Mouse (Mus musculus) kidney, adult 11 months (tissue): ENCODE data around the gene Maip1.

Experiments
- DNase-seq: peaks from one replicate; pipeline ENCODE4 v3.0.0; 2022

The Maip1 gene

GRCm38 (mm10) chr1:57428368-57429308, 22.5 kb downstream of the Maip1 start:
- DNase-seq = peak; percentile 76

DNA sequence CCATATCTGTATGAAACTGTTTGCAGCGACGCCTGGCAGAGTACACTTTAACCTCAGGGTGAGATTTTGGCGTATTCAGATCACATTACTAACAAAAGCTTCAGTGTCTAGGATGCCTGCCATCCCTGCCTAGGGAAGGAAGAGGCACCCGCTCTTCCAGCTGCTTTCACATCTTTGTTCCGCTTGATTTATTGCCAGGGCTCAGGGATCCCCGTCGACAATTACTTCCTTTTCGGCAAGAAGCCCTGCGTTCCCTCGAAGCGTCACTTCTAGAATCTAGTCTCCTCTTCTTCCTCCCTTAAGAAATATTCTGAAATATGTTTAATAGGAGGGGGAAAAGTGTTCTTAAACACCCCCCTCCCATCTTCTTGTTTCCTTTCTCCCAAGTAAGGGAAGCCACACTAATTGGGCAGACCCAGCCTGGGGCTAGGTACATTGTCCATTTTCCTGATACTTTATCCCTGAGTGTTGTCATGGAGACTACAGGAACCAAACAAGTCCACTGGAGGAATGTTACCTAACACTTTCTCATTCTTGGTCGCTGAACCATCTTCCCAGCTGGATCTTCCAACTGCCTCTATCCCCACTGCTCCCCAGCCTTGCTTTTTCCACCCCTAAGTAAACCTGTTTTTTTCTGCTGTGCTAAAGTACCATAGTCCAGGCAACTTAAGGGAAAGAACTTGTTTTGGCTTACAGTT, 23.8 kb downstream of the Maip1 start:
- DNase-seq = no peak

GRCm38 (mm10) chr1:57433141-57433540, 27.0 kb downstream of the Maip1 start:
- DNase-seq = no peak

- peak; percentile 52 for DNase-seq
Measured at GRCm38 (mm10) chr1:57436408-57436807, 30.3 kb downstream of the Maip1 start.

- no peak for DNase-seq
Measured at GRCm38 (mm10) chr1:57436954-57437353, 30.8 kb downstream of the Maip1 start.

GRCm38 (mm10) chr1:57439026-57439425, 32.9 kb downstream of the Maip1 start:
- peak; percentile 52 for DNase-seq

DNA sequence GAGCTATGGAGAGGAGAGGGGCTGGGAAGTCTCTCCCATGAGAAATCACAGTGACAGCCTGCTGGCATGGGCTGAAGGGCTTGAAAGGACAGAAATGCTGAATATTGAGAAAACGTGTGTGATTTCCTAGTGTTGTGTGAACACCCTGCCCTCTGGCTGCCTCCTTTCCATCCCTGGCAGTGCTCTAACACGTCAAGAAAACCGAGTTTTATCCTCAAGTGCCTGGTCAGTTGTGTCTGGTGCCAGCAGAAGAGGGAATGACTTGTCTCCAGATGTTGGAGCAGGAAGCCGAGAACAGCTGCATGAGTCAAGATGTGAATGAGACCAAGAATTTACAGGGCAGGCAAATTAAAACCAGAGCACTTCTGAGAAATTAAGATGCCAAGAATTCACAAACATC, 34.6 kb downstream of the Maip1 start:
- no peak for DNase-seq

DNA sequence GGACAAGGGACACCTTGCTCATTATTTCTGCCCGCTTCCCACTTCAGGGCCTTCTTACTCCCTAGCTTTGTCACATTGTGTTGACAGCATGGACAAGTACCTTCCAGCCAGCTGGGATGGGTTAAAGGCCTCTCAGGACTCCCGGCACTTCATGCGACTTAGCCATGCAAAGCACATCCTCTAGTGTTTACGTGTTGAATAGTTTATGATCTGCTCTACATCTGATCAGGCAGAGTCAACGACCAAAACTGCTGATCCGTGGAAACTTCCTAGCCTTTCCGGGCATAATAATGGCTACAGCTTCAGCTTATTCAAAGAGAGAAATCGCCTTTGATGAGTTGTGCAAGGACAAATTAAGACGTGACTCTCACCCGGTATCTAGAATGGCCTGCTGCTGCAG, 39.6 kb downstream of the Maip1 start:
- DNase-seq = no peak

DNA sequence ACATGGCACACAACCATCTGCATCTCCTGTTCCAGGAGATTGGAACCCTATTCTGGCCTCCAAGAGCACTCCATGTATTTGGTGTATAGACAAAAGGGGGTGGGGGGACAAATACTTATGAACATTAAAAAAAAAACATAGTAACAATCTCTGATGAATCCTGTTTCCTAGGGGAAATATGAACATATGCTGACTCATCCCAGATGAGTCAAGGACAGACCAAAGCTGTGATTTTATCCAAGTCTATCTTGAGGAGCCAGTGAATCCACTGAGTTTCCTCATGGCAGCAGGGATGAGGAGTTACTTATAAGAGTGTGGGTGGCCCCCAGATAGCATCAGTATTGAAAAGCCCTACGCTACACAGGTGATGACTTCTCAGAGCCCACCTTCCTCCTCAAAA, 44.1 kb downstream of the Maip1 start:
- DNase-seq = no peak

DNA sequence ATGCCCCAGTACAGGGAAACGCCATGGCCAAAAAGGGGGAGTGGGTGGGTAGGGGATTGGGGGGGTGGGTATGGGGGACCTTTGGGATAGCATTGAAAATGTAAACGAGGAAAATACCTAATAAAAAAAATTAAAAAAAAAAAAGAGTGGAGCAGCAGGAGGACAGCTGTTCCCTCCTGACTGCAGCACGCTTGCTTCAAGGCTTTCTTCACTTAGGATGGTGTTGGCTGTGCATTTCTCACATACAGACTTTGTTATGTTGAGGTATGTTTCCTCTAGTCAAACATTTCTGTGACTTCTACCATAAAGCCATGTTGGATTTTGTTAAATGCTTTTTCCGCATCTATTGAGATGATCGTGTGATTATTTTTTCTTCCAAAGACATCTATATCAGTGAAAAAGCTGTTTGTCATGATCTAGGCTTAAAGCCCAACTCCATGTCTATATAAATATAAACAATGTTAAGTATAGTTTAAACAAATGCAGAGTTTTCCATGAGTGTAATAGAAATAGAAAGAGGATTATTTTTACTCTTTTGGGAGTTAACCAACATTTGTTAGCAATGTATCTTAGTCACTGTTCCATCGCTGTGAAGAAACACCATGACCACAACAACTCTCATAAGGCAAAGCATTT, 54.3 kb downstream of the Maip1 start:
- no peak for DNase-seq
